Mouse (Mus musculus) cortical plate, adult 2 months (tissue): ENCODE data around the gene Ccdc71l. TPM values are rescaled to one million over a fixed set of nuclear protein-coding genes. Genes with fewer than 3 reads are reported as not detected.

Experiments
- H3K27ac ChIP-seq: fragments of 200-500 bp; 2 replicates; pipeline ENCODE4 v1.5.1; 2012; ENCODE audit warnings: low read length, control low read depth, inconsistent platforms; ENCODE audit not compliant: insufficient read depth
- H3K4me1 ChIP-seq: fragments of 200-500 bp; 2 replicates; pipeline ENCODE4 v1.6.1; 2011; ENCODE audit warnings: low read length; ENCODE audit not compliant: control insufficient read depth, insufficient read depth
- H3K4me3 ChIP-seq: fragments of 200-500 bp; 2 replicates; pipeline ENCODE4 v1.5.1; 2011; ENCODE audit warnings: mild to moderate bottlenecking, low read length, control low read depth; ENCODE audit not compliant: insufficient read depth
- CTCF ChIP-seq: fragments of 200-500 bp; IDR thresholded peaks from 2 replicates; pipeline ENCODE4 v1.5.1; 2011; ENCODE audit warnings: mild to moderate bottlenecking, control low read depth, low read length; ENCODE audit not compliant: insufficient read depth; ENCODE audit errors: extremely low read depth
- POLR2A ChIP-seq: fragments of 200-500 bp; IDR thresholded peaks from 2 replicates; pipeline ENCODE4 v1.6.1; 2011; ENCODE audit warnings: mild to moderate bottlenecking, low read length, control low read depth; ENCODE audit not compliant: insufficient read depth; ENCODE audit errors: extremely low read depth
- polyA plus RNA-seq: library from polyadenylated mRNA; depleted of rRNA; stranded (reverse); fragments of >200 nt; gene quantifications from 2 replicates; pipeline ENCODE4 v1.2.3, GENCODE M21; 2012; rRNA removed

Gene Ccdc71l
- polyA plus RNA-seq, 1 experiment: 8.4 TPM

GRCm38 (mm10) chr12:32419537-32419936, 41.0 kb downstream of the Ccdc71l start:
- Histone ChIP-seq H3K27ac (no peak overlapping the region), H3K4me3 (no peak overlapping the region), H3K4me1 (no peaks in the 10 kb centered on the region)
- TF ChIP-seq POLR2A: no peak
- no peak for TF ChIP-seq CTCF

- Histone ChIP-seq H3K27ac (no peak overlapping the region), H3K4me1 (no peaks in the 10 kb centered on the region), H3K4me3 (no peak overlapping the region)
- TF ChIP-seq POLR2A (no peak), CTCF (no peak)
Observed at GRCm38 (mm10) chr12:32427832-32428231, 49.3 kb downstream of the Ccdc71l start.

GRCm38 (mm10) chr12:32431004-32431403, 52.5 kb downstream of the Ccdc71l start:
- Histone ChIP-seq H3K4me3 (no peak overlapping the region), H3K4me1 (no peaks in the 10 kb centered on the region), H3K27ac (no peak overlapping the region)
- TF ChIP-seq POLR2A: no peak
- TF ChIP-seq CTCF: no peak

Other genes starting within 250 kb of the Ccdc71l start
- 2.2 and 2.4 TPM in 2 replicates for gene Pik3cg, start 170.0 kb upstream of the Ccdc71l start, polyA plus RNA-seq